Mouse (Mus musculus): ENCODE measurements around the gene Tph2.

GRCm38 (mm10) chr10:115146257-115146898, 38.4 kb downstream of the Tph2 start:
- TF ChIP-seq CTCF (IDR thresholded peaks at IDR 0.05; ENCODE audit: borderline replicate concordance, control insufficient read depth, extremely low read depth, insufficient read depth, low read length, poor library complexity), result no peak
- TF ChIP-seq POLR2A (IDR thresholded peaks at IDR 0.05; ENCODE audit: control insufficient read depth, extremely low read depth, insufficient read depth, low read length, poor library complexity), result no peak

Measured in thymus, adult 2 months (tissue).